Mouse (Mus musculus) liver, embryonic 16.5 days (tissue): ENCODE results near the gene Wbp1. TPM values are rescaled to one million over a fixed set of nuclear protein-coding genes. Genes with fewer than 3 reads are reported as not detected.

Experiments used
- ATAC-seq: fragments of 200-750 bp; cut with Nextera tagmentation; 2 replicates; pipeline ENCODE4 v1.8.0; 2017; ENCODE audit warnings: low read depth, mild to moderate bottlenecking, moderate number of reproducible peaks, moderate library complexity
- H3K27ac ChIP-seq: fragments of 300-500 bp; sonication (generic); 2 replicates; pipeline ENCODE4 v1.5.1; 2014; ENCODE audit warnings: mild to moderate bottlenecking, low read length
- H3K27me3 ChIP-seq: fragments of 300-500 bp; sonication (generic); 2 replicates; pipeline ENCODE4 v1.6.1; 2014; ENCODE audit warnings: low read depth, low read length, mixed read lengths; ENCODE audit not compliant: control insufficient read depth, insufficient read depth
- H3K36me3 ChIP-seq: fragments of 300-500 bp; sonication (generic); 2 replicates; pipeline ENCODE4 v1.6.1; 2014; ENCODE audit warnings: mild to moderate bottlenecking; ENCODE audit not compliant: control insufficient read depth, insufficient read depth
- H3K4me1 ChIP-seq: fragments of 300-500 bp; sonication (generic); 2 replicates; pipeline ENCODE4 v1.6.1; 2014; ENCODE audit warnings: low read depth, low read length, mixed read lengths; ENCODE audit not compliant: control insufficient read depth
- H3K4me2 ChIP-seq: fragments of 300-500 bp; sonication (generic); 2 replicates; pipeline ENCODE4 v1.6.1; 2014; ENCODE audit warnings: low read depth, low read length, mixed read lengths
- H3K4me3 ChIP-seq: fragments of 300-500 bp; sonication (generic); 2 replicates; pipeline ENCODE4 v1.5.1; 2014; ENCODE audit warnings: low read depth, mild to moderate bottlenecking, low read length
- H3K9ac ChIP-seq: fragments of 300-500 bp; sonication (generic); 2 replicates; pipeline ENCODE4 v1.6.1; 2014; ENCODE audit warnings: low read depth, low read length
- H3K9me3 ChIP-seq: fragments of 300-500 bp; sonication (generic); replicated peaks from 2 replicates; pipeline ENCODE4 v1.6.1; 2016; ENCODE audit warnings: low read length; ENCODE audit not compliant: control insufficient read depth
- WGBS: fragments of 180-500 bp; shearing (Covaris S2); extraction: QIAGEN DNeasy Blood & Tissue Kit; methylation state at CpG from one replicate; pipeline ENCODE4 v1.1.7; 2014; ENCODE audit not compliant: insufficient replicate concordance; 5-methylcytosine and 5-hydroxymethylcytosine counted together
- polyA plus RNA-seq: library from polyadenylated mRNA; unstranded; fragments of >200 nt; fragmentation: Nextera tagmentation; extraction: Ambion mirVana; gene quantifications from 2 replicates; pipeline ENCODE4 v1.2.1, GENCODE M21; 2015

Wbp1 gene
- polyA plus RNA-seq, 1 experiment from 2014 or later = 28.3 TPM

GRCm38 (mm10) chr6:83145209-83145608 lies 23.9 kb upstream of the Wbp1 start:
- Histone ChIP-seq H3K4me3 (no peak overlapping the region), H3K27me3 (peaks cover 13% of the 10 kb centered on the region), H3K27ac (no peak overlapping the region), H3K9ac (no peak overlapping the region), H3K4me1 (no peaks in the 10 kb centered on the region), H3K4me2 (no peak overlapping the region), H3K9me3 (no peaks in the 10 kb centered on the region), H3K36me3 (no peaks in the 10 kb centered on the region)
- WGBS = 48% methylated on average over 2 of the region's 2 CpGs
- no peak for ATAC-seq

GRCm38 (mm10) chr6:83142886-83143285 lies 21.5 kb upstream of the Wbp1 start:
- Histone ChIP-seq H3K4me3 (no peak overlapping the region), H3K36me3 (no peaks in the 10 kb centered on the region), H3K4me1 (peaks cover 6% of the 10 kb centered on the region), H3K27me3 (peaks cover 14% of the 10 kb centered on the region), H3K27ac (no peak overlapping the region), H3K4me2 (no peak overlapping the region), H3K9ac (no peak overlapping the region), H3K9me3 (no peaks in the 10 kb centered on the region)
- ATAC-seq = no peak
- WGBS = 54% methylated on average over 11 of the region's 11 CpGs

GRCm38 (mm10) chr6:83142211-83142731 lies 20.9 kb upstream of the Wbp1 start:
- peak overlapping the region; percentile 35 for H3K4me2 ChIP-seq
- H3K36me3 ChIP-seq = no peaks in the 10 kb centered on the region
- H3K27ac ChIP-seq = no peak overlapping the region
- peaks cover 20% of the 10 kb centered on the region for H3K27me3 ChIP-seq
- H3K9ac ChIP-seq = no peak overlapping the region
- H3K4me1 ChIP-seq = peaks cover 11% of the 10 kb centered on the region
- H3K4me3 ChIP-seq = no peak overlapping the region
- H3K9me3 ChIP-seq = no peaks in the 10 kb centered on the region
- 12% methylated on average over 41 of the region's 41 CpGs for WGBS
- ATAC-seq = no peak

- Histone ChIP-seq H3K27me3 (peaks cover 26% of the 10 kb centered on the region), H3K27ac (no peak overlapping the region), H3K9me3 (no peaks in the 10 kb centered on the region), H3K4me1 (peaks cover 11% of the 10 kb centered on the region), H3K9ac (no peak overlapping the region), H3K36me3 (no peaks in the 10 kb centered on the region), H3K4me3 (no peak overlapping the region), H3K4me2 (no peak overlapping the region)
- 42% methylated on average over 4 of the region's 4 CpGs for WGBS
- no peak for ATAC-seq
These were observed 20.3 kb upstream of the Wbp1 start for GRCm38 (mm10) chr6:83141636-83142035.

GRCm38 (mm10) chr6:83140044-83140443 lies 18.7 kb upstream of the Wbp1 start:
- Histone ChIP-seq H3K4me1 (peaks cover 15% of the 10 kb centered on the region), H3K36me3 (no peaks in the 10 kb centered on the region), H3K4me3 (no peak overlapping the region), H3K9ac (no peak overlapping the region), H3K4me2 (no peak overlapping the region), H3K27me3 (peaks cover 42% of the 10 kb centered on the region), H3K9me3 (no peaks in the 10 kb centered on the region), H3K27ac (no peak overlapping the region)
- ATAC-seq = no peak
- WGBS = 83% methylated on average over 8 of the region's 8 CpGs

GRCm38 (mm10) chr6:83138056-83138455 lies 16.7 kb upstream of the Wbp1 start:
- Histone ChIP-seq H3K9me3 (no peaks in the 10 kb centered on the region), H3K4me1 (peaks cover 24% of the 10 kb centered on the region), H3K4me3 (peak overlapping the region; percentile 58), H3K27ac (peak overlapping the region; percentile 82), H3K9ac (peak overlapping the region; percentile 63; the same call in 1 of the 2 replicates), H3K4me2 (peak overlapping the region; percentile 47), H3K27me3 (peaks cover 42% of the 10 kb centered on the region), H3K36me3 (no peaks in the 10 kb centered on the region)
- 0 out of 2 replicates have a peak, but pooled peaks have one; percentile 8 for ATAC-seq
- 3% methylated on average over 11 of the region's 11 CpGs for WGBS

- Histone ChIP-seq H3K9me3 (no peaks in the 10 kb centered on the region), H3K4me3 (peak overlapping the region; percentile 58), H3K4me2 (peak overlapping the region; percentile 47), H3K27me3 (peaks cover 38% of the 10 kb centered on the region), H3K27ac (peak overlapping the region; percentile 82), H3K36me3 (no peaks in the 10 kb centered on the region), H3K9ac (peak overlapping the region; percentile 63), H3K4me1 (peaks cover 25% of the 10 kb centered on the region)
- ATAC-seq = peak; percentile 79
- WGBS = under 1% methylated on average over 12 of the region's 12 CpGs
These were observed 16.2 kb upstream of the Wbp1 start for GRCm38 (mm10) chr6:83137576-83137950.

- Histone ChIP-seq H3K27ac (peak overlapping the region; percentile 82), H3K9ac (peak overlapping the region; percentile 63), H3K4me3 (peak overlapping the region; percentile 58), H3K36me3 (no peaks in the 10 kb centered on the region), H3K27me3 (peaks cover 33% of the 10 kb centered on the region), H3K9me3 (no peaks in the 10 kb centered on the region), H3K4me1 (peaks cover 25% of the 10 kb centered on the region), H3K4me2 (peak overlapping the region; percentile 47)
- ATAC-seq = peak; percentile 48
- WGBS = 2% methylated on average over 26 of the region's 26 CpGs
These were observed 15.7 kb upstream of the Wbp1 start for GRCm38 (mm10) chr6:83136881-83137575.

- Histone ChIP-seq H3K4me2 (peak overlapping the region; percentile 47), H3K4me3 (peak overlapping the region; percentile 58), H3K9me3 (no peaks in the 10 kb centered on the region), H3K9ac (peak overlapping the region; percentile 63), H3K27ac (peak overlapping the region; percentile 82), H3K27me3 (peaks cover 29% of the 10 kb centered on the region), H3K36me3 (no peaks in the 10 kb centered on the region), H3K4me1 (peaks cover 25% of the 10 kb centered on the region)
- ATAC-seq = no peak
- whole genome bisulfite sequencing = 28% methylated on average over 5 of the region's 5 CpGs
These were observed 15.0 kb upstream of the Wbp1 start for GRCm38 (mm10) chr6:83136291-83136880.
